Mouse (Mus musculus): ENCODE results near the gene Cela3a. TPM values are rescaled to one million over a fixed set of nuclear protein-coding genes. Genes with fewer than 3 reads are reported as not detected.
"Not testable (repeated sequence)": the region's sequence is repeated elsewhere in the genome, so short reads cannot be mapped to it uniquely, and the experiment has no call there.

The Cela3a gene
- polyA plus RNA-seq, 1 experiment from 2014 or later = not detected

DNA sequence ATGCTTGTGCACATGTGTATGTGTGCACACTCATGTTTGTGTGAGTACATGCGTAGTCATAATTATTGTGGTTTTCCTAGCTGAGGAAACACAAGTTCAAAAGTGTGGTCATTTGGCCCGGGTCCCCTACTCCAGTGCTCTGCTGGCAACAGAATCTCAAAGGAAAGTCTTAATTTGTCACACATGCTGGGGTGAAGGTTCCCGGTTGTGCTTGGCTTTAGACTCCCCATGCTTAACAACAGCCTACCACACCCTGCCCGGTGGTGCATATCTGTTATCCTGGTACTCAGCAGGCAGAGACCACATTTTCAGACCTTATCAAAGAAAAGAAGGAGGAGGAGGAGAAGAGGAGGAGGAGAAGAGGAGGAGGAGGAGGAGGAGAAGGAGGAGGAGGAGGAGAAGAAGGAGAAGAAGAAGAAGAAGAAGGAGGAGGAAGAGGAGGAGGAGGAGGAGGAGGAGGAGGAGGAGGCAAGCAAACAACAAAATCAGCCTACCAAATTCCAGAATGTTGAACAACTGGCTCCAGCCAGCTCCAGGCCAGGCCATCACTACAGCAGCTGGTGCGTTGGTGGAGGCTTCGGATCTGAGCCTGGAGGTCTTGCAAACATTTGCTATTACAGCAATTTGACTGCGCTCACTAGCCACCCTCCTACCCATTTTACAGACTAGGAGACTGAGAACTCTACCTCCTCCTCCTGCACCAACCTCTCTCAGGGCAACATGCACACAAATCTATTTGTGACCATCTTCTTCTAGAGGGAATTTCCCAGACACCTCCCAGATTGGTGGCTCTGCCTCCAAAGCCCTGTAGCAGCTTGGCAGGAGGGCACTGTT is 38.0 kb upstream of the Cela3a start:
- H3K9me3 ChIP-seq = no peaks in the 10 kb centered on the region
- H3K27me3 ChIP-seq = no peaks in the 10 kb centered on the region
- H3K9ac ChIP-seq = no peak overlapping the region
- H3K4me2 ChIP-seq = no peak overlapping the region; the same call in 1 of the 2 replicates
- H3K27ac ChIP-seq (replicated peaks) = peak overlapping the region; percentile 52; the same call in 1 of the 2 replicates
- peaks cover 16% of the 10 kb centered on the region for H3K4me1 ChIP-seq (replicated peaks)
- WGBS = 78% methylated on average over 7 of the region's 7 CpGs
- ATAC-seq (ENCODE audit: low read depth) = peak; percentile 45; the same call in 1 of the 2 replicates
- H3K36me3 ChIP-seq = no peaks in the 10 kb centered on the region
- H3K4me3 ChIP-seq = no peak overlapping the region

DNA sequence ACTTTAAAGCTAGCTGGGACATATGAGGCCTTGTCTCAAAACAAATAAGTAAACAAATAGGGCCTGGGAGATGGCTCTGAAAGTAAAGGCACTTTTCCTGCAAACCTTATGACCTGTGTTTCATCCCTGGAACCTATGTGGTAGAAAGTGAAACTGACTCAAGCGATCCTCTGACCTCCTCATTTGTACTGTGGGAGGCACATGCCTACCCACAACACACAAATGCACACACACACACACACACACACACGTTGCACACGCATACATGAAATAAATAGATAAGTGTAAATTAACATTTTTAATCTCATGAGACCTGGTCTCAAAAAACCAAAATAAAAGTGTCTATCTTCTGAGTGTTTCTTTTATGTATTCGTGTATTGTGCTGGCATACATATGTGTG is 36.3 kb upstream of the Cela3a start:
- peaks cover 16% of the 10 kb centered on the region for H3K4me1 ChIP-seq (replicated peaks)
- 90% methylated on average over 4 of the region's 4 CpGs for WGBS
- H3K4me2 ChIP-seq = no peak overlapping the region

DNA sequence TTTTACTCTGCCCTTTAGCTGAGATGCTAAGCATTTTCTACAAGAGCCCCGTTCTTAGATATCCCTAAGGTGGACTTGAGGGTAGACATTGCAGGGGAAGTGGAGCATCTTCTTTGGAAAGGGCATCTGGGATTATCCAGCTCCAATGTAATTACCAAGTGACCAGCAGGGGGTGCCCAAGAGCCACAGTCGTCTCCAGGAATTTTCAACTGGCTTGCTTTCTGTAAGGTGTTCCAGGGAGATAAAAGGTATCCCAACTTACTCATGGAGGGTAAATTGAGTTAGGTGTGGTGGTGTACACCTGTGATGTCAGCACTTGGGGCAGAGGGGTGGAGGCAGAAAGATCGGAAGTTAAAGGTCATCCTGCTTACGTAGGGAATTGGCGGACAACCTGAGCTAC is 34.0 kb upstream of the Cela3a start:
- no peaks in the 10 kb centered on the region for H3K9me3 ChIP-seq
- H3K4me3 ChIP-seq = no peak overlapping the region
- no peaks in the 10 kb centered on the region for H3K36me3 ChIP-seq
- 35% methylated on average over 5 of the region's 5 CpGs for WGBS
- peaks cover 10% of the 10 kb centered on the region for H3K4me1 ChIP-seq (replicated peaks)
- no peak overlapping the region for H3K27ac ChIP-seq (replicated peaks)
- H3K9ac ChIP-seq = no peak overlapping the region
- no peaks in the 10 kb centered on the region for H3K27me3 ChIP-seq
- H3K4me2 ChIP-seq = no peak overlapping the region
- no peak; the same call in 1 of the 2 replicates for ATAC-seq (ENCODE audit: low read depth)

More for the DNA sequence above, 36.3 kb upstream of the Cela3a start:
- H3K4me3 ChIP-seq = no peak overlapping the region
- H3K27ac ChIP-seq (replicated peaks) = no peak overlapping the region
- ATAC-seq (ENCODE audit: low read depth) = no peak
- no peak overlapping the region for H3K9ac ChIP-seq
- no peaks in the 10 kb centered on the region for H3K27me3 ChIP-seq
- H3K9me3 ChIP-seq = no peaks in the 10 kb centered on the region
- no peaks in the 10 kb centered on the region for H3K36me3 ChIP-seq

DNA sequence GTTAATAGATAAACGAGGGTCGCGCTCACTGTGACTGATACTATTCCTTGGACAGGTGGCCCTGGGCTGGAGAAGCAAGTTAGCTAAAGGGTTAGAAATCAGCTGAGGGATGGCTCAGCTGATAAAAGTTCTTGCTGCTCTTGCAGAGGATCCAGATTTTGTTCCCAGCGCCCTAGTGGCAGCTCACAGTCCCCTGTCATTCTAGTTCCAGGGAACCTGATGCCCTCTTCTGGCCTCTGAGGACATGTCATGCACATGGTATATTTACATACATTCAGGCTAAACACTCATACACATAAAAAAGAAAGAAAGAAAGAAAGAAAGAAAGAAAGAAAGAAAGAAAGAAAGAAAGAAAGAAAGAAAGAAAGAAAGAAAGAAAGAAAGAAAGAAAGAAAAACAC is 31.7 kb upstream of the Cela3a start:
- H3K27ac ChIP-seq (replicated peaks) = no peak overlapping the region
- no peaks in the 10 kb centered on the region for H3K27me3 ChIP-seq
- no peak for ATAC-seq (ENCODE audit: low read depth)
- no peak overlapping the region for H3K9ac ChIP-seq
- H3K4me2 ChIP-seq = no peak overlapping the region
- H3K9me3 ChIP-seq = no peaks in the 10 kb centered on the region
- H3K4me3 ChIP-seq = no peak overlapping the region
- 82% methylated on average over 4 of the region's 4 CpGs for WGBS
- H3K36me3 ChIP-seq = no peaks in the 10 kb centered on the region
- no peaks in the 10 kb centered on the region for H3K4me1 ChIP-seq (replicated peaks)

DNA sequence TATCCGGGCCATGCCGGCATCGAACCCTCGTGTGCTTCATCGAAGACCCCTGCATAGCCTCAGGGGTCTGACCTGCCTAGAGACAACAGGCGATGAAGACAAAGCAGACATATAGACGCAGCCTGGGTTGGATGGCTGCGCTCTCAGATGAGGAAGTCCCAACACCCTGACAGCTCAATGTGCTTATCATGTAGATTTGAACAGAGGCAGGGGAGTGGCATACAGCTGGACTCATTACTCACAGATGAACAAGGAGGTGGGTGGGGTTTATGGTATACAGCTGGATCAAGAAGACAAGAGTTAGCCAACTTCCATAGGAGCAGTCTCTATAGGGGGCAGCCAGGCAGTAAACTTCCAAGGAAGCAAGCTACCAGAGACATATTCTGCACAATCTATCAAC is 29.3 kb upstream of the Cela3a start:
- no peak overlapping the region for H3K4me2 ChIP-seq
- H3K4me3 ChIP-seq = no peak overlapping the region
- 90% methylated on average over 8 of the region's 8 CpGs for WGBS
- H3K9ac ChIP-seq = no peak overlapping the region
- H3K4me1 ChIP-seq (replicated peaks) = no peaks in the 10 kb centered on the region
- no peaks in the 10 kb centered on the region for H3K9me3 ChIP-seq
- no peaks in the 10 kb centered on the region for H3K27me3 ChIP-seq
- no peak for ATAC-seq (ENCODE audit: low read depth)
- H3K36me3 ChIP-seq = no peaks in the 10 kb centered on the region
- no peak overlapping the region for H3K27ac ChIP-seq (replicated peaks)

DNA sequence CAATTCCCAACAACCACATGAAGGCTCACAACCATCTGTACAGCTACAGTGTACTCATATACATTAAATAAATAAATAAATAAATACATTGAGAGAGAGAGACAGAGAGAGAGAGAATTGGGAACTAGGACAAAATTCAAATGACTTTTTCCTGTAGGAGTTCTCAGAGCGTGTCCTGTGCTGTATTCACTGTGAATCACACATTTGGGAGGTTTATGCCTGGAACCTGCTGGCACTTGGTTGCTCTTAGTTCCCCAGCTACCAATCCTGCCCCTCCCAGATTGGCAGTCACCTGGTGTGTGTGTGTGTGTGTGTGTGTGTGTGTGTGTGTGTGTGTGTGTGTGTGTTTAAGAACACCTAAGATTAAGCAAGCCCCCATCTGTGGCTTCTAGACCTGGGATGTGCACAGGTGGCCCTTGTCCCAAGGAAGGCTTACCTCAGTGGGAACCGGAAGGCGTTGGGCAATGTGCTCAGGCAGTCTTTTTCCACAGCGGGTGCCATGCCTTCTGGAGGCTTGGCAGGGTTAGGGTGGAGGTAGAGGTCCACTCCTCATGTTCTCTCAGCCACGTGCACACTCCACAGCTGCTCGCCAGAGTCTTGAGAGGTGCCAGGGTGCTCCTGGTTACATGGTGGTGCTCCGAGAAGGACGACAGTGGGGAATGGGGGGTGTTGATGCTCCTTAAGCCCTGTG is 27.5 kb upstream of the Cela3a start:
- H3K9ac ChIP-seq = no peak overlapping the region
- H3K27me3 ChIP-seq = no peaks in the 10 kb centered on the region
- no peak overlapping the region for H3K4me2 ChIP-seq
- no peaks in the 10 kb centered on the region for H3K4me1 ChIP-seq (replicated peaks)
- no peak overlapping the region for H3K4me3 ChIP-seq
- WGBS = 87% methylated on average over 8 of the region's 8 CpGs
- no peaks in the 10 kb centered on the region for H3K9me3 ChIP-seq
- no peak for ATAC-seq (ENCODE audit: low read depth)
- no peak overlapping the region for H3K27ac ChIP-seq (replicated peaks)
- no peaks in the 10 kb centered on the region for H3K36me3 ChIP-seq

DNA sequence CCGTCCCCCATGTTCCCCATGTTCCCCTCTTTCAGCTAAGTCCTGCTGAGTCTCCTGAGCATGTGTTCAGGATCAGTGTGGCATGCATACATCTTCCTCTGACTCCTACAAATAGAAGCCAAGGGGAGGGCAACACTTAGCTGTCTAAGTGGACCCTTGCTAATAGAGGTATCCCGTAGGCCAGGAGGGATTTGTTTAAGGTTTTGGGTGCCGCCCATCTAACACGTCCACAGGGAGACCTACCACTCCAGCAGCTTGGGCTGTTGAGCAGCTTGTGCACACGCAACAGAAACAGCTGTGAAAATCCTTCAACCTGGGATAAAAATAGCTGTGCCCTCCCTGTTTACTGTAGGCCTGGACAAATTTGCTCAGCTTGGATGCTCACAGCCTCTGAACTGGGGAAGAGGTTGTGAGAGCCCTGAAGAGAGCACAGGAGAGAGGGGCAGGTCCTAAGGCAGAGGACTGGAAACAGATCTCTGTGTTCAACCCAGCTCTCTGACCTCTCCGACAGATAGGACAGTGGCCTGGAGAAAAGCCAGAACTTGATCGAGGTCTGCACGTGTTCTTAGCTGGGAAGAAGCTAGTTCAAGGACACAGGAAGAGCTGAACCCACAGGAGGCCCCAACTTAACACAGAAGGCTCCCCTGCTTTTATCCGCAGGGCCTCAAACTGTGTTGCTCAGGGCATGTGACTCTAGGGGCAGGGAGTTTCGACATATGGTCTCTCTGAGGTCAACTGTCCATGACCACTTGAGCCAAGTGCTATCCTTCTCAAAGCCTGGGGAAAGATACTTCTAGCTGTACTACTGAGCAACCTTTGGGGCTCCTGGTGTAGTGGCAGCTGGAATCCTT is 23.3 kb upstream of the Cela3a start:
- H3K27me3 ChIP-seq; H3K36me3 ChIP-seq; H3K27ac ChIP-seq (replicated peaks); H3K9ac ChIP-seq; ATAC-seq (ENCODE audit: low read depth); H3K9me3 ChIP-seq; H3K4me3 ChIP-seq; H3K4me2 ChIP-seq; H3K4me1 ChIP-seq (replicated peaks): not testable (repeated sequence)
- WGBS = 84% methylated on average over 10 of the region's 10 CpGs

DNA sequence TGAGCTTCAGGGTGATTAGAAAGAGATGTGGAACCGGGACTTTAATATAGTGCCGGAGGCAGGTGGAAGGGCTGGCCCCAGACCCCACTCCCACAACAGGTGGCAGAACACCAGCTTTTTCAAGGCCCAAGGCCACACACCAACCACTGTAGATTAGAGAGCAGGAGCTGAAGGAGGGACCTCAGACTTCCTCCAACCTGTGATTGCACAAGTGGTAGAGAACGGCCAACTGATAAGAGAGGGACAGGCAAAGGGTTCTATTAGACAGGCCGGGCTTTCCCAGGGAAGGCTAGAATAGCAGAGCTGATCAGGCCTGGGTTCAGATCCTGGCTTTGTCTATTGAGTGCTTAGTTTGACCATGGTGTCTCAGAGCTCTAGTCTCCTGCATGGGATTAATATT is 20.9 kb upstream of the Cela3a start, which contains the start of gene Cela3b:
TSS of gene Cela3b (minus strand) at position 39 of the 400 bp plus-strand sequence.
- no peak for ATAC-seq (ENCODE audit: low read depth)
- Histone ChIP-seq H3K27me3 (no peaks in the 10 kb centered on the region), H3K9me3 (no peaks in the 10 kb centered on the region), H3K27ac (replicated peaks) (no peak within 1 kb of the TSS), H3K36me3 (no peaks in the 10 kb centered on the region), H3K4me2 (no peak within 1 kb of the TSS), H3K9ac (no peak within 1 kb of the TSS), H3K4me1 (replicated peaks) (no peaks in the 10 kb centered on the region), H3K4me3 (no peak within 1 kb of the TSS)
- WGBS = 95% methylated on average over 4 of the region's 4 CpGs

DNA sequence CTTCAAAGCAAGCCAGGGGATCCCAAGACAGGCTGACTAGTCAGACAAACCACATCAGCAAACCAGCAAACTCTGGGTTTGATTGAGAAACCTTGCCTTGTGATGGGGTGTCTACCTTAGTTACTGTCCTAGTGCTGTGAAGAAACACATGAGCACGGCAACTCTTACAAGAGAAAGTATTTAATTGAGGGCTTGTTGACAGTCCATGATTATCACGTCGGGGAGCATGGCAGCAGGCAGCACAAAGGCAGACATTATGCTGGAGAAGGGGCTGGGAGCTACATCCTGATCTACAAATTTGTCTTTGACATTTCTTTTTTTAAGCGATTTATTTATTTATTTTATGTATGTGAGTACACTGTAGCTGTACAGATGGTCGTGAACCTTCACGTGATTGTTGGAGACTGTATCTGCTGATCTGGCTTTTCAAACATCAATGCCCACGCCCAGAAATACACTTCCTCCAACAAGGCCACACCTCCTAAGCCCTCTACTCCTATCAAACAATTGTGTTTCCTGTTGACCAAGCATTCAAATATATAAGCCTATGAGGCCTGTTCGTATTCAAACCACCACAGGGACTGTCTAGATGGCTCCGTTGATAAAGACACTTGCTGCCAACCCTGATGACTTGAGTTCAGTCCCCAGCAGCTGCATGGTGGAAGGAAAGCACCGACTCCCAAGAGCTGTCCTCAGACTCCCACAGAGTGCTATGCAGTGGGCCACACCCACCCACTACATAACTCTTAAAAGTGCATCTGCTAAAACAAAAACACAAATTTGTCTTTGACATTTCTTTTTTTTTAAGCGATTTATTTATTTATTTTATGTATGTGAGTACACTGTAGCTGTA is 8.3 kb upstream of the Cela3a start:
- WGBS = 79% methylated on average over 11 of the region's 11 CpGs
- Histone ChIP-seq H3K36me3 (no peaks in the 10 kb centered on the region), H3K27ac (replicated peaks) (no peak overlapping the region), H3K4me2 (no peak overlapping the region), H3K9ac (no peak overlapping the region), H3K4me1 (replicated peaks) (no peaks in the 10 kb centered on the region), H3K27me3 (no peaks in the 10 kb centered on the region), H3K4me3 (no peak overlapping the region), H3K9me3 (no peaks in the 10 kb centered on the region)
- ATAC-seq (ENCODE audit: low read depth) = no peak

DNA sequence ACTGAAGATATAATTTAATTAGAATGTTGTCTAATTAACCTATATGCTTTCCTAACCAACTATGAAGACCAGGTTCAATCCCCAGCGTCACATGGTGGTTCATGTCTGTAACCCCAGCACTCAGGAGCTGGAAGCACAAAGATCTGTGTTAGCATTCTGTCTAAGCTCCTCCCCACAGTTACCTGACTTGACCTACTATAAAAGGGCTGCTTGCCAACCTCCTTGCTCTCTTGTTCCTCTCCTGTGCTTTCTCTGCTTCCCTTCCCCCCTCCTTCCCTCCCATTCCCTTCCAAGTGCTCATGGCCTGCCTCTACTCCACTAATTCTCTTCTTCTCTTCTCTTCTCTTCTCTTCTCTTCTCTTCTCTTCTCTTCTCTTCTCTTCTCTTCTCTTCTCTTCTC is 5.3 kb upstream of the Cela3a start:
- H3K36me3 ChIP-seq = no peaks in the 10 kb centered on the region
- 66% methylated on average over 1 of the region's 1 CpGs for WGBS
- no peak for ATAC-seq (ENCODE audit: low read depth)
- no peaks in the 10 kb centered on the region for H3K27me3 ChIP-seq
- H3K9me3 ChIP-seq = no peaks in the 10 kb centered on the region
- H3K4me1 ChIP-seq (replicated peaks) = no peaks in the 10 kb centered on the region
- H3K27ac ChIP-seq (replicated peaks) = no peak overlapping the region
- H3K9ac ChIP-seq = no peak overlapping the region
- no peak overlapping the region for H3K4me2 ChIP-seq
- H3K4me3 ChIP-seq = no peak overlapping the region

DNA sequence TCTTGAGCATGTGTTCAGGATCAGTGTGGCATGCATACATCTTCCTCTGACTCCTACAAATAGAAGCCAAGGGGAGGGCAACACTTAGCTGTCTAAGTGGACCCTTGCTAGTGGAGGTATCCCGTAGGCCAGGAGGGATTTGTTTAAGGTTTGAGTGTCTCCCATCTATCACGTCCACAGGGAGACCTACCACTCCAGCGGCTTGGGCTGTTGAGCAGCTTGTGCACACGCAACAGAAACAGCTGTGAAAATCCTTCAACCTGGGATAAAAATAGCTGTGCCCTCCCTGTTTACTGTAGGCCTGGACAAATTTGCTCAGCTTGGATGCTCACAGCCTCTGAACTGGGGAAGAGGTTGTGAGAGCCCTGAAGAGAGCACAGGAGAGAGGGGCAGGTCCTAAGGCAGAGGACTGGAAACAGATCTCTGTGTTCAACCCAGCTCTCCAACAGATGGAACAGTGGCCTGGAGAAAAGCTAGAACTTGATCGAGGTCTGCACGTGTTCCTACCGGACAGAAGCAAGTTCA is 2.7 kb upstream of the Cela3a start:
- not testable (repeated sequence) for H3K9ac ChIP-seq; H3K27me3 ChIP-seq; H3K4me1 ChIP-seq (replicated peaks); H3K36me3 ChIP-seq; ATAC-seq (ENCODE audit: low read depth); H3K27ac ChIP-seq (replicated peaks); H3K4me3 ChIP-seq; H3K9me3 ChIP-seq; H3K4me2 ChIP-seq
- 87% methylated on average over 7 of the region's 7 CpGs for WGBS
